Mouse (Mus musculus): ENCODE results near the gene Klra2. TPM values are rescaled to one million over a fixed set of nuclear protein-coding genes. Genes with fewer than 3 reads are reported as not detected.

Klra2 gene
- total and polyA plus RNA-seq, 3 experiments: not detected

DNA sequence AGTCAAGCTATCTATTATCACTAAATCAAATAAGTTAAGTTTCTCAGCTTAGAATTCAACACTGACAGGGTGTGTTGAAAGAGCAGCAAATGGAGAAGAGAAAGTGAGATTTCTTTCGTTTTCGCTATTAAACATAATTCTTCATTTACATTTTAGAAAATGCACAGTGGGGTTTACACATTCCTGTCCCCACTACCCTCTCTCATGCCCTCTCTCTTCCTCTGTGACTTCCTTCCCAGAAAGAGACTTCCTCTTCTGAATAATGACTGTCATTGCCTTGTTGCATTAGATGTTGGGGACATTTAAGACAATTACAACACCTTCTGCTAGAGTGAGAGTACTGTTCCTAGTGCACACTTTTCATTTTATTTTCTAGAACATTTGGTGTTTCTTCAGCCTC is 22.4 kb upstream of the Klra2 start:
- Histone ChIP-seq H3K4me3 (ENCODE audit: control insufficient read depth in 1 of 2, insufficient read depth in 1 of 2, low read depth in 2 of 2, low read length in 2 of 2) (no peak overlapping the region), H3K27ac (ENCODE audit: control insufficient read depth, low read depth, low read length) (no peak overlapping the region), H3K4me1 (ENCODE audit: control insufficient read depth in 1 of 2, insufficient read depth in 2 of 2, low read length in 2 of 2) (no peaks in the 10 kb centered on the region), H3K9me3 (replicated peaks; ENCODE audit: insufficient read depth, low read length) (no peaks in the 10 kb centered on the region), H3K9ac (ENCODE audit: control insufficient read depth, low read depth, low read length, poor library complexity, severe bottlenecking) (no peak overlapping the region), H3K27me3 (ENCODE audit: control insufficient read depth in 1 of 2, insufficient read depth in 2 of 2, low read length in 2 of 2) (no peaks in the 10 kb centered on the region), H3K79me2 (ENCODE audit: control insufficient read depth, insufficient read depth, low read length, poor library complexity) (no peaks in the 10 kb centered on the region), H3K36me3 (ENCODE audit: control insufficient read depth in 1 of 2, insufficient read depth in 2 of 2, low read length in 2 of 2) (no peaks in the 10 kb centered on the region)
- TF ChIP-seq KAT2A (conservative IDR thresholded peaks at IDR 0.05; ENCODE audit: low read depth, low read length) (no peak), POLR2AphosphoS2 (IDR thresholded peaks at IDR 0.05; ENCODE audit: low read length) (no peak), RAD21 (IDR thresholded peaks at IDR 0.05; ENCODE audit: low read depth, low read length) (no peak), EP300 (IDR thresholded peaks at IDR 0.05; ENCODE audit: low read depth in 1 of 2, low read length in 2 of 2) (no peak), MXI1 (IDR thresholded peaks at IDR 0.05; ENCODE audit: low read depth, low read length) (no peak), GABPA (IDR thresholded peaks at IDR 0.05; ENCODE audit: low read depth, low read length) (no peak), TAL1 (IDR thresholded peaks at IDR 0.05; ENCODE audit: low read length) (no peak)
- no peak for DNase-seq (ENCODE audit: low read depth, low spot score)

- Histone ChIP-seq H3K4me3 (ENCODE audit: control insufficient read depth in 1 of 2, insufficient read depth in 1 of 2, low read depth in 2 of 2, low read length in 2 of 2) (no peak overlapping the region), H3K27me3 (ENCODE audit: control insufficient read depth in 1 of 2, insufficient read depth in 2 of 2, low read length in 2 of 2) (no peaks in the 10 kb centered on the region), H3K36me3 (ENCODE audit: control insufficient read depth in 1 of 2, insufficient read depth in 2 of 2, low read length in 2 of 2) (no peaks in the 10 kb centered on the region), H3K4me1 (ENCODE audit: control insufficient read depth in 1 of 2, insufficient read depth in 2 of 2, low read length in 2 of 2) (no peaks in the 10 kb centered on the region), H3K79me2 (ENCODE audit: control insufficient read depth, insufficient read depth, low read length, poor library complexity) (no peaks in the 10 kb centered on the region), H3K9ac (ENCODE audit: control insufficient read depth, low read depth, low read length, poor library complexity, severe bottlenecking) (no peak overlapping the region), H3K27ac (ENCODE audit: control insufficient read depth, low read depth, low read length) (no peak overlapping the region), H3K9me3 (replicated peaks; ENCODE audit: insufficient read depth, low read length) (no peaks in the 10 kb centered on the region)
- no peak for DNase-seq (ENCODE audit: low read depth, low spot score)
- no peak for TF ChIP-seq USF2 (IDR thresholded peaks at IDR 0.05; ENCODE audit: borderline replicate concordance in 1 of 2, insufficient read depth in 1 of 2, low read depth in 1 of 2, low read length in 2 of 2)
- TF ChIP-seq GABPA (IDR thresholded peaks at IDR 0.05; ENCODE audit: low read depth, low read length): no peak
- TF ChIP-seq EP300 (IDR thresholded peaks at IDR 0.05; ENCODE audit: low read depth in 1 of 2, low read length in 2 of 2): no peak
- no peak for TF ChIP-seq ZNF384 (IDR thresholded peaks at IDR 0.05; ENCODE audit: low read depth, low read length)
- TF ChIP-seq TBP (IDR thresholded peaks at IDR 0.05; ENCODE audit: low read depth, low read length): no peak
- no peak for TF ChIP-seq UBTF (IDR thresholded peaks at IDR 0.05; ENCODE audit: borderline replicate concordance, insufficient read depth, low read depth, low read length)
- TF ChIP-seq TCF12 (IDR thresholded peaks at IDR 0.05; ENCODE audit: low read depth, low read length): no peak
- no peak for TF ChIP-seq POLR2AphosphoS2 (IDR thresholded peaks at IDR 0.05; ENCODE audit: low read length)
- no peak for TF ChIP-seq CHD1 (IDR thresholded peaks at IDR 0.05; ENCODE audit: low read depth, low read length)
- TF ChIP-seq CHD2 (IDR thresholded peaks at IDR 0.05; ENCODE audit: low read length): no peak
- TF ChIP-seq ETS1 (IDR thresholded peaks at IDR 0.05; ENCODE audit: low read depth, low read length): no peak
- TF ChIP-seq JUND (IDR thresholded peaks at IDR 0.05; ENCODE audit: low read depth, low read length): no peak
- no peak for TF ChIP-seq GATA1 (IDR thresholded peaks at IDR 0.05; ENCODE audit: low read depth, low read length)
- TF ChIP-seq MAX (IDR thresholded peaks at IDR 0.05; ENCODE audit: low read length): no peak
- TF ChIP-seq ELF1 (IDR thresholded peaks at IDR 0.05; ENCODE audit: low read depth, low read length): no peak
- no peak for TF ChIP-seq NRF1 (IDR thresholded peaks at IDR 0.05; ENCODE audit: insufficient read depth, low read depth, low read length, poor library complexity, severe bottlenecking)
- TF ChIP-seq POLR2A (IDR thresholded peaks at IDR 0.05; ENCODE audit: control insufficient read depth in 1 of 2, insufficient read depth in 1 of 2, low read depth in 1 of 2, low read length in 2 of 2, poor library complexity in 1 of 2): no peak
Observed at GRCm38 (mm10) chr6:131264175-131264574, 17.0 kb upstream of the Klra2 start.

Measured in MEL (cell line).